Mouse (Mus musculus): ENCODE data around the gene Galnt9. TPM values are rescaled to one million over a fixed set of nuclear protein-coding genes. Genes with fewer than 3 reads are reported as not detected.

Galnt9 gene
- total and polyA plus RNA-seq, 3 experiments: 0.05 TPM; not detected in 2

DNA sequence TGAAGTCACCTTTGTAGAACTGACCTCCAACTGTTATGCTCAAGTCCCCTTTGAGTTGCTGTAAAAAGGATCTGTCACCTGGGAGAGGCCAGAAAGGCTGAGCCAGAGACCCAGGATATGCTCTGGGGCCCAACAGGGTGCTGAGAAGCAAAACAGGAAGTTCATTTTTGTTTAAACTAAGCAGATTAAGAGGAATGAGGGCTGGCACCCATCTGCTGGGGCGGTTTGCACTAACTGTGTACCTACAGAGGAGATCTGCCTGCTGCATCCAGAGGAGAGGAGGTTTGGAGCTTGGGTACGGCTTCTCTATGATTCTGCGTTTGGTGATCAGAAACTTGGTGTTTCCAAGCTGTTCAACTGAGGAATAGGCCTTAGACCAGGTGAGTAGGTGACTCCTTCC, 29.5 kb upstream of the Galnt9 start:
- no peaks in the 10 kb centered on the region for H3K36me3 ChIP-seq (replicated peaks)
- no peak for ATAC-seq (ENCODE audit: extremely low read depth, insufficient number of reproducible peaks, low FRiP score, poor library complexity, severe bottlenecking)
- no peaks in the 10 kb centered on the region for H3K9me3 ChIP-seq (replicated peaks)
- no peak overlapping the region for H3K4me3 ChIP-seq (ENCODE audit: low read depth, low read length)
- peaks cover 12% of the 10 kb centered on the region for H3K27me3 ChIP-seq (ENCODE audit: insufficient read depth, low read length)
- TF ChIP-seq GATA2 (IDR thresholded peaks at IDR 0.05; ENCODE audit: borderline replicate concordance, low read depth, low read length) (no peak), GATA1 (IDR thresholded peaks at IDR 0.05; ENCODE audit: borderline replicate concordance, low read length) (no peak), POLR2AphosphoS5 (IDR thresholded peaks at IDR 0.05; ENCODE audit: insufficient replicate concordance, low read depth, low read length) (no peak), CTCF (IDR thresholded peaks at IDR 0.05; ENCODE audit: low read depth, low read length) (no peak), TAL1 (conservative IDR thresholded peaks at IDR 0.05; ENCODE audit: low read depth, low read length) (no peak)
- DNase-seq (ENCODE audit: low spot score): no peak
- H3K4me1 ChIP-seq (ENCODE audit: insufficient read depth, low read depth, low read length): no peaks in the 10 kb centered on the region

DNA sequence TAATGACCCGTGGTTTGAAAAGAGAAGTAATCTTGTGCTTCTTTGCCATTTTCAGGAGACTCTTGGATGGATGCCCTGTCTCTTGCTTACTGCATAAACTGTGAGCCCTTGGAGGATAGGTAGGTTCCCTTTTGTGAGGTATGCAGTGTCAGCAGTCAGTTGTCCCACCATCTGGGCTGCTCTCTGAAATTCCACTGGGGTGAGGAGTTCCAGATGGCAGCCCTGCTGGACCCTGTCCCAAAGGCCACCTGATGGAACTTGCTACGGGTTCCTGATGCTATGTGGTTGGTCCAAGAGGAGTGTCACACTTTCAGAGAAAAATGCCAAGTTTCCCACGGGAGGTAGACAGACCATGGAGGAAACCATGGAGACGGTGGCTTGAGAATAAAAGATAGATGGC, 27.8 kb upstream of the Galnt9 start:
- Histone ChIP-seq H3K4me1 (ENCODE audit: insufficient read depth, low read depth, low read length) (no peaks in the 10 kb centered on the region), H3K36me3 (replicated peaks) (no peaks in the 10 kb centered on the region), H3K4me3 (ENCODE audit: low read depth, low read length) (no peak overlapping the region), H3K27me3 (ENCODE audit: insufficient read depth, low read length) (peaks cover 9% of the 10 kb centered on the region; the same call in 1 of the 2 replicates), H3K9me3 (replicated peaks) (no peaks in the 10 kb centered on the region)
- ATAC-seq (ENCODE audit: extremely low read depth, insufficient number of reproducible peaks, low FRiP score, poor library complexity, severe bottlenecking) (no peak), DNase-seq (ENCODE audit: low spot score) (no peak)
- TF ChIP-seq CTCF (IDR thresholded peaks at IDR 0.05; ENCODE audit: low read depth, low read length): no peak

DNA sequence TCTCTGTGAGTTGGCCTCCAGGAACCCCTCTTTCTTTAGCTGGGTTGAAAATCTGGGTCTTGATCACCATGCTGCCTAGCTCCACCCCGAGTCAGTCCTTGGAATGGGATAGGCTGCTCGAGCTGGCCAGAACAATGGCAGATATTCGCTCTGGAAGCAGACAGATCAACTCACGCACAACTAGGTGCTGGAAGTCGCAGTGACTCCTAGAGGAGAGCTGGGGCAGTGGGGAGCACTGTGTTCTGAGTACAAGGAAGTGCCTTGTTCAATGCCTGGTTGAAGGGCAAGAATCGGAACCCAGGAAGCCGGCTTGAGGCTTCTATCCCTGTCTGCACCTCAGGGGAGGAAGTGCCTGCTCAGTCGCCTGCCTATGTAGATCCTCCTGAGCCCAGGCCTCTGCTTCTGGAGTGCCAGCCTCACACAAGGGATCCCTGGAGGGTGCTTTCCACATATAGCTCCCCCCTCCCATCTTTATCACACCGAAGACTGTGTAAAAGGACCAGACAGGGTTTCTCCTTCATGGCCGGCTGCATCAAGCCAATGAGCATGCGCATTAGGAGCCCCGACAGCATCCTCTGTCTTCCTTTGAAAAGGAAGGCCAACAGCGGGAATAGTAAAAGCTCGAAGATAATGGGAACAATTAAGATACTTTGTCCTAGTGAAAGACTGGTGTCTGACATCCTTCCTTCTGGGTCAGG, 25.9 kb upstream of the Galnt9 start:
- no peaks in the 10 kb centered on the region for H3K9me3 ChIP-seq (replicated peaks)
- no peak for ATAC-seq (ENCODE audit: extremely low read depth, insufficient number of reproducible peaks, low FRiP score, poor library complexity, severe bottlenecking)
- H3K4me1 ChIP-seq (ENCODE audit: insufficient read depth, low read depth, low read length): no peaks in the 10 kb centered on the region
- H3K36me3 ChIP-seq (replicated peaks): no peaks in the 10 kb centered on the region
- H3K4me3 ChIP-seq (ENCODE audit: low read depth, low read length): no peak overlapping the region
- TF ChIP-seq POLR2AphosphoS5 (IDR thresholded peaks at IDR 0.05; ENCODE audit: insufficient replicate concordance, low read depth, low read length) (no peak), TAL1 (conservative IDR thresholded peaks at IDR 0.05; ENCODE audit: low read depth, low read length) (no peak), GATA2 (IDR thresholded peaks at IDR 0.05; ENCODE audit: borderline replicate concordance, low read depth, low read length) (no peak), GATA1 (IDR thresholded peaks at IDR 0.05; ENCODE audit: borderline replicate concordance, low read length) (no peak), CTCF (IDR thresholded peaks at IDR 0.05; ENCODE audit: low read depth, low read length) (no peak)
- no peak for DNase-seq (ENCODE audit: low spot score)
- peaks cover 9% of the 10 kb centered on the region; the same call in 1 of the 2 replicates for H3K27me3 ChIP-seq (ENCODE audit: insufficient read depth, low read length)

DNA sequence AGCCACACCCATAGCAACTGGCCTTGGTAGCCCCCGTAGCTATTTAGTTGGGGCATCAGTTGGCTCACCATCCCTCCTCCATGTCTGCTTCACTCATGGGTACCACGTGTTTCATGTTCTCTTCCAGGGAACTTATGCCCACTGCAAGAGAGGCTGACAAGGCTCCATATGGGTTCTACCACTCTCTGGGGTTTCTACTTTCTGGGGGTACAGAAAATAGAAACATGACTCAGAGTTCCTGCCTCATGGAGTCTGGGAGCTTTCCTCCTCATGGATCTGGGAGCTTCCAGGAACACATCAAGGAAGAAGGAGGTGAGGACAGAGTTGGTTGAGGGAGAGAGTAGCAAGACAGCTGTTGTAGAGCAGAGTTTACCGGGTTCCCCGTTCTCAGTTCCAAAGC, 23.2 kb upstream of the Galnt9 start:
- peaks cover 2% of the 10 kb centered on the region; the same call in 1 of the 2 replicates for H3K27me3 ChIP-seq (ENCODE audit: insufficient read depth, low read length)
- no peak for ATAC-seq (ENCODE audit: extremely low read depth, insufficient number of reproducible peaks, low FRiP score, poor library complexity, severe bottlenecking)

DNA sequence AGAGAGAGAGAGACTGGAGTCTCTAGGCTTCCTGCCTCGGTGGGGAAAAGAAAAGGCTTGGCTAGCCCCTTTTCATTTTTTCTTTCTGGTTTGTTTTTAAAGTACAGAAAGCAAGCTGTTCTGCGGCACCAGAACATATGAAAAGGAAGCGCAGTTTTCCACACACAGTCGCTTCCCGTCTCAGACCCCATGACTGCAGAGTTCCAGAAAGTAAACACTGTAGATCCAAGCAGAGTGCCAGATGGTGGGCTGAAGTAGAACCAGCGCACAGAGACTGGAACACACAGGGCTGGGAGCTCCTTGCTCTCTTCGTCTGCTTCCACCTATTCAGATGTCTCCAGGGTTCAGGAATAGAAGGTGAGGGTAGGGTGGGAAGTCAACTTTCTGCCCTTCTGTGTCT, 22.3 kb upstream of the Galnt9 start:
- ATAC-seq (ENCODE audit: extremely low read depth, insufficient number of reproducible peaks, low FRiP score, poor library complexity, severe bottlenecking): no peak
- Histone ChIP-seq H3K4me3 (ENCODE audit: low read depth, low read length) (no peak overlapping the region), H3K27me3 (ENCODE audit: insufficient read depth, low read length) (0 out of 2 replicates have a peak, but pooled peaks cover 2% of the 10 kb centered on the region), H3K9me3 (replicated peaks) (no peaks in the 10 kb centered on the region), H3K4me1 (ENCODE audit: insufficient read depth, low read depth, low read length) (no peaks in the 10 kb centered on the region), H3K36me3 (replicated peaks) (no peaks in the 10 kb centered on the region)
- no peak for DNase-seq (ENCODE audit: low spot score)
- TF ChIP-seq POLR2AphosphoS5 (IDR thresholded peaks at IDR 0.05; ENCODE audit: insufficient replicate concordance, low read depth, low read length) (no peak), GATA2 (IDR thresholded peaks at IDR 0.05; ENCODE audit: borderline replicate concordance, low read depth, low read length) (no peak), CTCF (IDR thresholded peaks at IDR 0.05; ENCODE audit: low read depth, low read length) (no peak), GATA1 (IDR thresholded peaks at IDR 0.05; ENCODE audit: borderline replicate concordance, low read length) (no peak), TAL1 (conservative IDR thresholded peaks at IDR 0.05; ENCODE audit: low read depth, low read length) (no peak)

More for the DNA sequence above, 23.2 kb upstream of the Galnt9 start:
- no peaks in the 10 kb centered on the region for H3K9me3 ChIP-seq (replicated peaks)
- no peak for TF ChIP-seq GATA2 (IDR thresholded peaks at IDR 0.05; ENCODE audit: borderline replicate concordance, low read depth, low read length)
- TF ChIP-seq POLR2AphosphoS5 (IDR thresholded peaks at IDR 0.05; ENCODE audit: insufficient replicate concordance, low read depth, low read length): no peak
- no peak for TF ChIP-seq CTCF (IDR thresholded peaks at IDR 0.05; ENCODE audit: low read depth, low read length)
- TF ChIP-seq TAL1 (conservative IDR thresholded peaks at IDR 0.05; ENCODE audit: low read depth, low read length): no peak
- no peak for TF ChIP-seq GATA1 (IDR thresholded peaks at IDR 0.05; ENCODE audit: borderline replicate concordance, low read length)
- no peak overlapping the region for H3K4me3 ChIP-seq (ENCODE audit: low read depth, low read length)
- no peak for DNase-seq (ENCODE audit: low spot score)
- no peaks in the 10 kb centered on the region for H3K4me1 ChIP-seq (ENCODE audit: insufficient read depth, low read depth, low read length)
- no peaks in the 10 kb centered on the region for H3K36me3 ChIP-seq (replicated peaks)

DNA sequence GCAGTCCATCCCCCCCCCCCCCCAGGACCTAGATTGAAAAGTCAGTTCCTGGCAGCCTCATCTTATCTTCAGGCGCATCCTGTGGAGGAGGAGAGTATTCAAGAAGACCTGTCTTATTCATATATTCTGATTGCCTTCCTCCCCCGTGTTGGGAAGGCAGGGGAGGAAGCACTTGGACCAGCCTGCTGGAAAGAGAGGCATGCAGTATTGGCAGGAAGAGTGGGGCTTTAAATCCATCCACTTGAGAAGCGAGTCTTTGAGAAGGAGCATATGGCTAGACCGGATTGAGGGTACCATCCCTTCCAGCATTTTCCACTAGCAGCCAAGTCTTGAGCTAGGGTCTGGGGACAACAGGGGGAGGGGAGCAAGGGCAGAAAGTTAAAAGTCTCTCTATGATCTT, 20.9 kb upstream of the Galnt9 start:
- no peak for DNase-seq (ENCODE audit: low spot score)
- no peaks in the 10 kb centered on the region for H3K4me1 ChIP-seq (ENCODE audit: insufficient read depth, low read depth, low read length)
- ATAC-seq (ENCODE audit: extremely low read depth, insufficient number of reproducible peaks, low FRiP score, poor library complexity, severe bottlenecking): no peak
- TF ChIP-seq GATA1 (IDR thresholded peaks at IDR 0.05; ENCODE audit: borderline replicate concordance, low read length): no peak
- no peak for TF ChIP-seq TAL1 (conservative IDR thresholded peaks at IDR 0.05; ENCODE audit: low read depth, low read length)
- no peak for TF ChIP-seq GATA2 (IDR thresholded peaks at IDR 0.05; ENCODE audit: borderline replicate concordance, low read depth, low read length)
- TF ChIP-seq CTCF (IDR thresholded peaks at IDR 0.05; ENCODE audit: low read depth, low read length): no peak
- TF ChIP-seq POLR2AphosphoS5 (IDR thresholded peaks at IDR 0.05; ENCODE audit: insufficient replicate concordance, low read depth, low read length): no peak
- no peaks in the 10 kb centered on the region for H3K9me3 ChIP-seq (replicated peaks)
- no peak overlapping the region for H3K4me3 ChIP-seq (ENCODE audit: low read depth, low read length)
- 0 out of 2 replicates have a peak, but pooled peaks cover under 1% of the 10 kb centered on the region for H3K27me3 ChIP-seq (ENCODE audit: insufficient read depth, low read length)
- H3K36me3 ChIP-seq (replicated peaks): no peaks in the 10 kb centered on the region

All from G1E (cell line).